Mouse (Mus musculus): ENCODE results near the gene Racgap1. TPM values are rescaled to one million over a fixed set of nuclear protein-coding genes. Genes with fewer than 3 reads are reported as not detected.

The Racgap1 gene
- polyA plus RNA-seq, 1 experiment from 2014 or later, result 108 TPM

- Histone ChIP-seq H3K9me3 (ENCODE audit: control insufficient read depth, low read length) (no peaks in the 10 kb centered on the region), H3K27me3 (ENCODE audit: control insufficient read depth, insufficient read depth, low read length) (no peaks in the 10 kb centered on the region), H3K4me1 (ENCODE audit: control insufficient read depth, insufficient read depth, low read length) (no peaks in the 10 kb centered on the region), H3K4me2 (ENCODE audit: low read depth, severe bottlenecking) (no peak overlapping the region), H3K36me3 (ENCODE audit: control insufficient read depth, insufficient read depth, low read length) (peaks cover 7% of the 10 kb centered on the region), H3K27ac (replicated peaks; ENCODE audit: low read depth, low read length) (no peak overlapping the region), H3K9ac (ENCODE audit: low read length) (no peak overlapping the region), H3K4me3 (ENCODE audit: low read depth, low read length) (no peak overlapping the region)
- DNase-seq (ENCODE audit: low spot score), result no peak
- no peak for ATAC-seq (ENCODE audit: insufficient number of reproducible peaks, low FRiP score, low TSS enrichment, low read depth)
- WGBS, result 96% methylated on average over 3 of the region's 3 CpGs
These were observed 32.9 kb downstream of the Racgap1 start for GRCm38 (mm10) chr15:99618595-99618994.

GRCm38 (mm10) chr15:99615246-99615645 is 36.2 kb downstream of the Racgap1 start:
- no peaks in the 10 kb centered on the region for H3K27me3 ChIP-seq (ENCODE audit: control insufficient read depth, insufficient read depth, low read length)
- ATAC-seq (ENCODE audit: insufficient number of reproducible peaks, low FRiP score, low TSS enrichment, low read depth) (no peak), DNase-seq (ENCODE audit: low spot score) (no peak)
- no peak overlapping the region for H3K9ac ChIP-seq (ENCODE audit: low read length)
- no peak overlapping the region for H3K4me2 ChIP-seq (ENCODE audit: low read depth, severe bottlenecking)
- no peaks in the 10 kb centered on the region for H3K9me3 ChIP-seq (ENCODE audit: control insufficient read depth, low read length)
- no peaks in the 10 kb centered on the region for H3K4me1 ChIP-seq (ENCODE audit: control insufficient read depth, insufficient read depth, low read length)
- H3K4me3 ChIP-seq (ENCODE audit: low read depth, low read length), result no peak overlapping the region
- no peaks in the 10 kb centered on the region for H3K36me3 ChIP-seq (ENCODE audit: control insufficient read depth, insufficient read depth, low read length)
- H3K27ac ChIP-seq (replicated peaks; ENCODE audit: low read depth, low read length), result no peak overlapping the region
- 57% methylated on average over 9 of the region's 9 CpGs for WGBS

GRCm38 (mm10) chr15:99614753-99615152 is 36.7 kb downstream of the Racgap1 start:
- DNase-seq (ENCODE audit: low spot score), result peak; percentile 50
- no peak overlapping the region for H3K27ac ChIP-seq (replicated peaks; ENCODE audit: low read depth, low read length)
- no peak overlapping the region for H3K9ac ChIP-seq (ENCODE audit: low read length)
- H3K9me3 ChIP-seq (ENCODE audit: control insufficient read depth, low read length), result no peaks in the 10 kb centered on the region
- 10% methylated on average over 12 of the region's 12 CpGs for WGBS
- ATAC-seq (ENCODE audit: insufficient number of reproducible peaks, low FRiP score, low TSS enrichment, low read depth), result no peak
- H3K4me2 ChIP-seq (ENCODE audit: low read depth, severe bottlenecking), result no peak overlapping the region
- no peak overlapping the region for H3K4me3 ChIP-seq (ENCODE audit: low read depth, low read length)
- no peaks in the 10 kb centered on the region for H3K27me3 ChIP-seq (ENCODE audit: control insufficient read depth, insufficient read depth, low read length)
- no peaks in the 10 kb centered on the region for H3K4me1 ChIP-seq (ENCODE audit: control insufficient read depth, insufficient read depth, low read length)
- H3K36me3 ChIP-seq (ENCODE audit: control insufficient read depth, insufficient read depth, low read length), result no peaks in the 10 kb centered on the region

- 80% methylated on average over 13 of the region's 13 CpGs for WGBS
- DNase-seq (ENCODE audit: low spot score) (no peak), ATAC-seq (ENCODE audit: insufficient number of reproducible peaks, low FRiP score, low TSS enrichment, low read depth) (no peak)
- 0 out of 2 replicates have a peak, but pooled peaks cover under 1% of the 10 kb centered on the region for H3K4me1 ChIP-seq (ENCODE audit: control insufficient read depth, insufficient read depth, low read length)
- H3K9ac ChIP-seq (ENCODE audit: low read length), result no peak overlapping the region
- H3K4me3 ChIP-seq (ENCODE audit: low read depth, low read length), result no peak overlapping the region
- H3K27ac ChIP-seq (replicated peaks; ENCODE audit: low read depth, low read length), result no peak overlapping the region
- no peak overlapping the region for H3K4me2 ChIP-seq (ENCODE audit: low read depth, severe bottlenecking)
- no peaks in the 10 kb centered on the region for H3K36me3 ChIP-seq (ENCODE audit: control insufficient read depth, insufficient read depth, low read length)
- no peaks in the 10 kb centered on the region for H3K27me3 ChIP-seq (ENCODE audit: control insufficient read depth, insufficient read depth, low read length)
- H3K9me3 ChIP-seq (ENCODE audit: control insufficient read depth, low read length), result no peaks in the 10 kb centered on the region
These were observed 37.2 kb downstream of the Racgap1 start for GRCm38 (mm10) chr15:99614273-99614672.

- 75% methylated on average over 7 of the region's 7 CpGs for WGBS
- Histone ChIP-seq H3K9ac (ENCODE audit: low read length) (no peak overlapping the region), H3K4me2 (ENCODE audit: low read depth, severe bottlenecking) (no peak overlapping the region), H3K27me3 (ENCODE audit: control insufficient read depth, insufficient read depth, low read length) (no peaks in the 10 kb centered on the region), H3K4me3 (ENCODE audit: low read depth, low read length) (no peak overlapping the region), H3K4me1 (ENCODE audit: control insufficient read depth, insufficient read depth, low read length) (peaks cover 20% of the 10 kb centered on the region), H3K9me3 (ENCODE audit: control insufficient read depth, low read length) (no peaks in the 10 kb centered on the region), H3K27ac (replicated peaks; ENCODE audit: low read depth, low read length) (no peak overlapping the region), H3K36me3 (ENCODE audit: control insufficient read depth, insufficient read depth, low read length) (no peaks in the 10 kb centered on the region)
- DNase-seq (ENCODE audit: low spot score), result no peak
- ATAC-seq (ENCODE audit: insufficient number of reproducible peaks, low FRiP score, low TSS enrichment, low read depth), result no peak
These were observed 39.9 kb downstream of the Racgap1 start for GRCm38 (mm10) chr15:99611563-99611962.

- Histone ChIP-seq H3K4me1 (ENCODE audit: control insufficient read depth, insufficient read depth, low read length) (peaks cover 20% of the 10 kb centered on the region), H3K36me3 (ENCODE audit: control insufficient read depth, insufficient read depth, low read length) (no peaks in the 10 kb centered on the region), H3K27ac (replicated peaks; ENCODE audit: low read depth, low read length) (no peak overlapping the region), H3K9me3 (ENCODE audit: control insufficient read depth, low read length) (no peaks in the 10 kb centered on the region), H3K4me3 (ENCODE audit: low read depth, low read length) (no peak overlapping the region), H3K27me3 (ENCODE audit: control insufficient read depth, insufficient read depth, low read length) (no peaks in the 10 kb centered on the region), H3K4me2 (ENCODE audit: low read depth, severe bottlenecking) (no peak overlapping the region), H3K9ac (ENCODE audit: low read length) (no peak overlapping the region)
- ATAC-seq (ENCODE audit: insufficient number of reproducible peaks, low FRiP score, low TSS enrichment, low read depth) (no peak), DNase-seq (ENCODE audit: low spot score) (no peak)
- WGBS, result 86% methylated on average over 13 of the region's 13 CpGs
These were observed 42.9 kb downstream of the Racgap1 start for GRCm38 (mm10) chr15:99608382-99609125.

- Histone ChIP-seq H3K27ac (replicated peaks; ENCODE audit: low read depth, low read length) (no peak overlapping the region), H3K9ac (ENCODE audit: low read length) (no peak overlapping the region), H3K4me1 (ENCODE audit: control insufficient read depth, insufficient read depth, low read length) (peaks cover 20% of the 10 kb centered on the region), H3K4me2 (ENCODE audit: low read depth, severe bottlenecking) (no peak overlapping the region), H3K27me3 (ENCODE audit: control insufficient read depth, insufficient read depth, low read length) (no peaks in the 10 kb centered on the region), H3K36me3 (ENCODE audit: control insufficient read depth, insufficient read depth, low read length) (no peaks in the 10 kb centered on the region), H3K9me3 (ENCODE audit: control insufficient read depth, low read length) (no peaks in the 10 kb centered on the region), H3K4me3 (ENCODE audit: low read depth, low read length) (no peak overlapping the region)
- DNase-seq (ENCODE audit: low spot score) (no peak), ATAC-seq (ENCODE audit: insufficient number of reproducible peaks, low FRiP score, low TSS enrichment, low read depth) (no peak; the same call in 1 of the 2 replicates)
- WGBS, result 17% methylated on average over 10 of the region's 10 CpGs
These were observed 43.9 kb downstream of the Racgap1 start for GRCm38 (mm10) chr15:99607388-99608113.

GRCm38 (mm10) chr15:99606515-99606914 is 44.9 kb downstream of the Racgap1 start:
- ATAC-seq (ENCODE audit: insufficient number of reproducible peaks, low FRiP score, low TSS enrichment, low read depth) (no peak), DNase-seq (ENCODE audit: low spot score) (no peak)
- Histone ChIP-seq H3K4me3 (ENCODE audit: low read depth, low read length) (no peak overlapping the region), H3K27me3 (ENCODE audit: control insufficient read depth, insufficient read depth, low read length) (0 out of 2 replicates have a peak, but pooled peaks cover 2% of the 10 kb centered on the region), H3K27ac (replicated peaks; ENCODE audit: low read depth, low read length) (no peak overlapping the region), H3K36me3 (ENCODE audit: control insufficient read depth, insufficient read depth, low read length) (no peaks in the 10 kb centered on the region), H3K4me2 (ENCODE audit: low read depth, severe bottlenecking) (no peak overlapping the region), H3K4me1 (ENCODE audit: control insufficient read depth, insufficient read depth, low read length) (peaks cover 23% of the 10 kb centered on the region), H3K9ac (ENCODE audit: low read length) (no peak overlapping the region), H3K9me3 (ENCODE audit: control insufficient read depth, low read length) (no peaks in the 10 kb centered on the region)
- WGBS, result 28% methylated on average over 5 of the region's 5 CpGs

Data from limb, embryonic 11.5 days (tissue).